Mouse (Mus musculus): Measurements from ENCODE around the gene Olfr653. TPM values are rescaled to one million over a fixed set of nuclear protein-coding genes. Genes with fewer than 3 reads are reported as not detected.

Olfr653 gene
- not detected in 2 replicates for polyA plus RNA-seq (2012; rRNA removed)

DNA sequence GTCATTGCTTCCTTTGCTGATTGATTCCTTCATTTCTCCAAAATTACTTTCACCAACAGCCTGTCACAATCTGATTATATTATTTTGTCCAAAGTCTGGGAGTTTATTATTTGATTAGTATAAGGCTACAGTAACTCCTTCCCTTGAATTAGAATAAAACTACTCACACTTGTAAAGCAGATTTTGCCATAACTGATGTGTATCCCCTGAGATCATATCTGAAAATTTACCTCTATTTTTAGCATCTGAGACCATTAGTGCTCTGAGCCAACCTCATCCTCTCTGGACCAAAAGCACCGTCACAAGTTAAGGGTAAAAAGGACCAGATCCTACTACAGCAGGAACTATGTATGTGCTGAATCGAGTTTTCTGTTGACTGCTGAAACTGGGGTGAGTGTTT lies at the start of gene Olfr653:
Olfr653 (plus strand) TSS at position 301 of the 400 bp plus-strand sequence.

DNA sequence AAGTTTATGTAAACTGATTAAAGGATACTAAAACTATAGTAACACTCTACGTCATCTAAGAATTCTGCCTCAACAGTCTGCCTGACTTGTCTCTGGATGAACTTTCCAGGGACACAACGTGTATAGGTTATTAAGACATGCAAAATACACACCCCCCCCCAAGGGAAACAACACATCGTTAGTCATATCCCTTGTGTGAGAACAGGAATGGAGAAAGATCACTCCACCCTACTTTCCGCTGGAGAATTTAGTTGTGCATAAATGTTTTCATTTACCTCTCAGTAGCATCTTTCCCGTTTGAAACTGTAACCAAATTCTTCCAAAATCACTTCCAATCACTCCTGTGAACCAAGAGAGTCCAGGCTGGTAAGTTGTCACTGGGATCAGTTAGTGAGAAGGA lies 27.3 kb upstream of the Olfr653 start, which contains the start of gene Olfr651:
Olfr651 (plus strand) TSS at position 301 of the 400 bp plus-strand sequence.

DNA sequence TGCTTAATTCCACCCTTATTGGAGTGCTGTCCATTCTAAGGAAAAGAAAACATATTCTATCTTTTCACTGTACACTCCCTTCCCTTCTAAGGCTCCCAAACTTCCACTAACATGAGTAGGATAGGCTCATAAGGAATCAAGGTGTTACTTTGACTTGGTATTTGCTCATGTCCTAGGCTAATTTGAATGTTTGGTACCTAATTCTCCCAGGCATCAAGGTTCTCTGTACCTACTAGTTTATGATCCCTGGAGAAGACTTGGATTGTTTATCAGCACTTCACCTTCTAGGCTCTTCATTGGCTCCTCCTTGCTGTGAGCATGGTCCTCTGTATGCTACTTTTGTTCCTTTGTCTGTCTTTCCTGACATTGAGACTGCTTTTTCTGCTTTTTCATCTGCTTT lies 16.5 kb upstream of the Olfr653 start, which contains the start of gene Olfr652:
Olfr652 (plus strand) TSS at position 301 of the 400 bp plus-strand sequence.

GRCm38 (mm10) chr7:104586725-104587124 lies 9.6 kb downstream of the Olfr653 start, which contains the start of gene Olfr654:
Gene Olfr654, plus strand, starts transcription at chr7:104587025.

DNA sequence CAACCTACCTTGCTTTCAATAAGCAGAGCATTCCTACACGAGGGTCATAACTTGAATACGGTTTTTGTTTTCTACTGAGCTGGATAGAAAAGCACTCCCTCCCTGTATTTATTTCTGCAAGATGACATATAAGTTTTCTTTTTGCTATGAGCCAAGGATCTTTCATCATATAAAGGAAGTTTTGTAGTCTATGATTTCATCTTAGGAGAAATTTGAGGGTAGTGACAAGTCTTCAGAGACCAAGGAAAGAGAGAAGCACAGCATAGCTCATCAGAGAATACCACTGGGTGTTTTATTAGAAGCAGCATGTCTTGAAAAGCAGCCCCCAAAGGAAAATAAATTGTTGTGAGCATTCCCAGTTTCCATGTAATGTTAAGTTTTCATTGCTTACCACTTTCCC lies 24.6 kb downstream of the Olfr653 start, which contains the start of gene Olfr655:
Olfr655 (minus strand) TSS at position 101 of the 400 bp plus-strand sequence.

DNA sequence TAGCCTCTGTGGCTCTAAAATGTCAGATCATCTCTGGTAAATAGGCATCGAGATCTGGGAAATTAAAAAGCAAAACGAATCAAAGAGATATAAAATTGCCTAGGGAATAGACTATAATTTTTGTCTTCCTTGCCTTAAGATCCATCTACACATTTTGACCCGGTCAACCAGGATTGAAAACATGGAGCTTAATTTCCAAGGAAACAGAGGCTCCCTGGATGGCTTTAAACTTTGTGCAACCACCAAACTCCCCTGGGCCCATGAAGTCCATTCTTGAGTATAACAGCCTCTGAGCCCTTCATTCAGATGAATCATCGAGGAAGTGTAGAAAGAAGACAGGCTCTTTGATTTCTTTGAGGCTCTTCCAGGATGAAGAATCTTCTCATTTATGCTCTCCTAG lies 36.5 kb downstream of the Olfr653 start, which contains the start of gene Olfr656:
Olfr656 (plus strand) TSS at position 301 of the 400 bp plus-strand sequence.

DNA sequence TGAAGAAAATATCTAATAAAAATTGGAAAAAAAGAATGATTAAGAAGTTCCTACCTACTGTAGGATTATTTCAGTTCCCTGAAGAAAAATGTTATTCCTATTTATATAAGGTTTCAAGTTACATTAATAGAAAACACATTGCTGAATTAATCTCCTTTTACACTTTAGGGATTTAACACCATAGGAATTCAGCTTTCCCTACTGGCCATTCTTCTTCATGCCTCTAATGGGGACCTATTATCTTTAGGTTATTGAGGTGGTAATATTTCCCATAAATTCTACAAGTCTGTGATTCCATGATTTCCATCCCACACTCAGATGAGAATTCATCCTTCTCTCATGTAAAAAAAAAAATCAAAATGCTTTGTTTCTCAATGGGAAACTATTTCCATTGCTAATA lies 47.4 kb downstream of the Olfr653 start, which contains the start of gene Olfr657:
Olfr657 (plus strand) TSS at position 301 of the 400 bp plus-strand sequence.

Other genes starting within 250 kb of the Olfr653 start
- gene Trim34b, start 247.8 kb upstream of the Olfr653 start, polyA plus RNA-seq (2012; rRNA removed): 1.7 and 2.0 TPM in 2 replicates
- 1.9 and 2.0 TPM in 2 replicates for gene Trim12c, start 224.0 kb upstream of the Olfr653 start, polyA plus RNA-seq (2012; rRNA removed)
- gene Trim30b, start 207.4 kb upstream of the Olfr653 start, polyA plus RNA-seq (2012; rRNA removed): 0.02 and 0.03 TPM in 2 replicates
- gene Trim30c, start 176.5 kb upstream of the Olfr653 start, polyA plus RNA-seq (2012; rRNA removed): not detected in 2 replicates
- 1.5 and 2.3 TPM in 2 replicates for gene Trim30a, start 112.1 kb upstream of the Olfr653 start, polyA plus RNA-seq (2012; rRNA removed)
- gene Trim30d, start 69.5 kb upstream of the Olfr653 start, polyA plus RNA-seq (2012; rRNA removed): 1.5 and 2.5 TPM in 2 replicates
- gene Olfr651, start 27.2 kb upstream of the Olfr653 start, polyA plus RNA-seq (2012; rRNA removed): not detected in 2 replicates
- gene Olfr652, start 16.4 kb upstream of the Olfr653 start, polyA plus RNA-seq (2012; rRNA removed): not detected in 2 replicates
- not detected in 2 replicates for gene Olfr654, start 9.7 kb downstream of the Olfr653 start, polyA plus RNA-seq (2012; rRNA removed)
- not detected in 2 replicates for gene Olfr655, start 24.5 kb downstream of the Olfr653 start, polyA plus RNA-seq (2012; rRNA removed)
- gene Olfr656, start 36.6 kb downstream of the Olfr653 start, polyA plus RNA-seq (2012; rRNA removed): not detected in 2 replicates
- not detected in 2 replicates for gene Olfr657, start 47.5 kb downstream of the Olfr653 start, polyA plus RNA-seq (2012; rRNA removed)
- not detected in 2 replicates for gene Olfr658, start 70.0 kb downstream of the Olfr653 start, polyA plus RNA-seq (2012; rRNA removed)
- gene Olfr659, start 89.4 kb downstream of the Olfr653 start, polyA plus RNA-seq (2012; rRNA removed): not detected in 2 replicates
- gene Olfr661, start 109.2 kb downstream of the Olfr653 start, polyA plus RNA-seq (2012; rRNA removed): not detected in 2 replicates
- not detected in 2 replicates for gene Usp17le, start 200.2 kb downstream of the Olfr653 start, polyA plus RNA-seq (2012; rRNA removed)

All from ovary, adult 2 months (tissue).